Mouse (Mus musculus): ENCODE results near the gene Prcp.
"Not testable (repeated sequence)": the region's sequence is repeated elsewhere in the genome, so short reads cannot be mapped to it uniquely, and the experiment has no call there.

DNA sequence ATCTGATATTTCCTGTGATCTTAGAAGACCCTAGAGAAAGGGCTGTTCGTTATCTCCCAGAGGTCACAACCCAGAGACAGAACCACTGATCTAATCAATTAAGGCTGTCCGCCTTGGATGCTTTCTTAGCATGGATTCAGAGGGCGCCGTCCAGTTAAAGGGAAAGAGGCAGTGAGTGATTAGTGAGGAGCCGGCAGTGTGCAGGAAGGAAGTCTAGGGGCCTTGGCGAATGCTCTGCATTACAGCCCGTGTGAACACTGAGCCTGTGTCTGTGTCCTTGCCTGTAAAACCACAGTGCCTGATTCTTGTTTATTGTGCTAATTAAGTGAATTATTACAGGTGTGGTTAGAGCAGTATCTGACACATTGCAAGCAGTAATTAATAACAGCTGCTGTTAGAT is 30.0 kb downstream of the Prcp start:
- not testable (repeated sequence) for TF ChIP-seq GATA1 (IDR thresholded peaks at IDR 0.05; ENCODE audit: borderline replicate concordance, low read length); FLI1 (IDR thresholded peaks at IDR 0.05; ENCODE audit: low read length)
